Mouse (Mus musculus): ENCODE measurements around the gene Acot7. TPM values are rescaled to one million over a fixed set of nuclear protein-coding genes. Genes with fewer than 3 reads are reported as not detected.

The Acot7 gene
- polyA plus RNA-seq, 1 experiment from 2014 or later = 63.4 TPM

DNA sequence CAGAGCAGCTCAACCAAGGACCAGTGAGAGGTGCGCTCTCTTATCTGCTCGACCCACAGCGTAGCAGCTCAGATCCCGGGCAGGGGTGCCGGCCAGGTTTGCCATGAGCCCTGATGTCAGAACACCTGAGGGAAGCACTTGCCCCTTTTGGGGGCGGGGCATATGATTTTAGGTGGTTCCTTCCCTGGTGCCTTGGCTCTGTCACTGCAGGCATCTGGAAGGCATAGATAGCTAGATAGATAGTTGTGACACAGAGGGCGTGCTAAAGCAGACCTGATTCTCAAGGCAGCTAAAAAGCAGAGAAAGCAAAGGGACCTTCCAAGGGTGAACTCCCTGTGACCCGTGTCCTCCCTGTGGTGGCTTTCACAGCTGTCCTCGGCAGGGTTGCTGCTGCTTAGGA, 85.2 kb downstream of the Acot7 start:
- H3K4me3 ChIP-seq (ENCODE audit: low read depth, low read length) = no peak overlapping the region
- WGBS = 56% methylated on average over 9 of the region's 9 CpGs
- no peaks in the 10 kb centered on the region for H3K36me3 ChIP-seq (ENCODE audit: insufficient read depth, low read length)
- H3K27ac ChIP-seq (ENCODE audit: low read length) = no peak overlapping the region
- H3K27me3 ChIP-seq (replicated peaks; ENCODE audit: insufficient read depth, low read length) = no peaks in the 10 kb centered on the region
- no peak for TF ChIP-seq CTCF (IDR thresholded peaks at IDR 0.05)
- ATAC-seq (no peak), DNase-seq (ENCODE audit: low spot score) (no peak)
- no peak overlapping the region for H3K9ac ChIP-seq (replicated peaks; ENCODE audit: low read depth)
- H3K9me3 ChIP-seq (ENCODE audit: low read length) = no peaks in the 10 kb centered on the region
- peaks cover 4% of the 10 kb centered on the region; the same call in 1 of the 2 replicates for H3K4me1 ChIP-seq (ENCODE audit: insufficient read depth, low read depth, low read length)
- H3K4me2 ChIP-seq (replicated peaks; ENCODE audit: low read depth, low read length) = no peak overlapping the region

DNA sequence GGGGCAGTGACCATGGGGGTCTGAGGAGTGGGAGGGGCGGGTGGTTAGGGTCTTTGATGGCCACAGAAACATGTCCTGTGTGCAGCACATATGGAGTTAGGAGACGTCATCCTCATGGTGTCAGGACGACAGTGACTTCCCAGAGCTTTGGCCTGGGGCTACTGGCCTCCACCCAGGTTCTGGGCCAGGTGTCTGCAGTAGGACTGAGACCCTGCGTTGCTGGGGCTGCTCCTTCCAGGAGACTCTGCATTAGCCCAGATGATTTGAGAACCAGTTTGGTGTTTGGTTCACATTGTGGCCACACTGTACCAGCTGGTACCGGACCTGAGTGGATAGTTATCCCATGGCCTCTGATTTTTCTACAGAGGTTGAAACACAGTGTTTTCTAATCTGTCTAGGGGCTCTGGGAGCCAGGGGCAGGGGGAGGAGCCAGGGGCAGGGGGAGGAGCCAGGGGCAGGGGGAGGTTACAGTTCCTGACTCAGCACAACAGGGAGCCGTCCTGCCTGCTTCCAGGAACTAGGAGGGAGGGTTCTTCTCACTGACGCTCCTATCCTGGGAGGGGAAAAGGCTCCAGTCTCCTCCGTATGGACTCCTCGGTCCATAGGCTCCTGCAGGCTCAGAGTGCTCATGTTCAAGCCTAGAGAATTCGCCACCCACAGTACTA, 85.7 kb downstream of the Acot7 start:
- Histone ChIP-seq H3K9ac (replicated peaks; ENCODE audit: low read depth) (no peak overlapping the region), H3K27me3 (replicated peaks; ENCODE audit: insufficient read depth, low read length) (no peaks in the 10 kb centered on the region), H3K4me2 (replicated peaks; ENCODE audit: low read depth, low read length) (no peak overlapping the region), H3K4me1 (ENCODE audit: insufficient read depth, low read depth, low read length) (peaks cover 4% of the 10 kb centered on the region; the same call in 1 of the 2 replicates), H3K27ac (ENCODE audit: low read length) (peak overlapping the region; percentile 33; the same call in 1 of the 2 replicates), H3K9me3 (ENCODE audit: low read length) (no peaks in the 10 kb centered on the region), H3K36me3 (ENCODE audit: insufficient read depth, low read length) (no peaks in the 10 kb centered on the region), H3K4me3 (ENCODE audit: low read depth, low read length) (no peak overlapping the region)
- WGBS = 38% methylated on average over 10 of the region's 10 CpGs
- ATAC-seq (peak; percentile 72), DNase-seq (ENCODE audit: low spot score) (peak; percentile 80)
- TF ChIP-seq EP300 (IDR thresholded peaks at IDR 0.05) = no peak
- no peak for TF ChIP-seq CTCF (IDR thresholded peaks at IDR 0.05)

DNA sequence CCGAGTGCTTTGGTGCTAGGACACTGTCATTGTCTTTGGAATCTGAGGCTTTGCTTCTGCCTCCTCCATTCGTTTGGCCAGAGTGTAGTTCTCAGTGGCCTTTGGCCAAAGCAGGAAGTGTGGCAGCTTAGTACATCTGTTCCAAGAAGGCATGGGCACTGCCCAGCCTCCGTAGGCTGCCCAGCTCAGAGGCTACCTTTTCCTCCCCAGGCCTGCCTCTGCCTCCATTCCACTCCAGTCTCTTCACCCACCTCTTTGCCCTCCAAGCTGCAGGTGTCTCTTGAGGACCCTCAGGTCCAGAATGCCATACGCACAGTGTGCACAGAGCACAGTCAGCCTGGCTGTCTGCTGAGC, 86.2 kb downstream of the Acot7 start:
- TF ChIP-seq CTCF (IDR thresholded peaks at IDR 0.05) (no peak), EP300 (IDR thresholded peaks at IDR 0.05) (no peak)
- Histone ChIP-seq H3K4me2 (replicated peaks; ENCODE audit: low read depth, low read length) (no peak overlapping the region), H3K27me3 (replicated peaks; ENCODE audit: insufficient read depth, low read length) (no peaks in the 10 kb centered on the region), H3K9me3 (ENCODE audit: low read length) (no peaks in the 10 kb centered on the region), H3K36me3 (ENCODE audit: insufficient read depth, low read length) (no peaks in the 10 kb centered on the region), H3K27ac (ENCODE audit: low read length) (peak overlapping the region; percentile 33; the same call in 1 of the 2 replicates), H3K9ac (replicated peaks; ENCODE audit: low read depth) (no peak overlapping the region), H3K4me1 (ENCODE audit: insufficient read depth, low read depth, low read length) (peaks cover 4% of the 10 kb centered on the region; the same call in 1 of the 2 replicates), H3K4me3 (ENCODE audit: low read depth, low read length) (no peak overlapping the region)
- WGBS = 39% methylated on average over 4 of the region's 4 CpGs
- ATAC-seq (0 out of 2 replicates have a peak, but pooled peaks have one; percentile 7), DNase-seq (ENCODE audit: low spot score) (no peak)

DNA sequence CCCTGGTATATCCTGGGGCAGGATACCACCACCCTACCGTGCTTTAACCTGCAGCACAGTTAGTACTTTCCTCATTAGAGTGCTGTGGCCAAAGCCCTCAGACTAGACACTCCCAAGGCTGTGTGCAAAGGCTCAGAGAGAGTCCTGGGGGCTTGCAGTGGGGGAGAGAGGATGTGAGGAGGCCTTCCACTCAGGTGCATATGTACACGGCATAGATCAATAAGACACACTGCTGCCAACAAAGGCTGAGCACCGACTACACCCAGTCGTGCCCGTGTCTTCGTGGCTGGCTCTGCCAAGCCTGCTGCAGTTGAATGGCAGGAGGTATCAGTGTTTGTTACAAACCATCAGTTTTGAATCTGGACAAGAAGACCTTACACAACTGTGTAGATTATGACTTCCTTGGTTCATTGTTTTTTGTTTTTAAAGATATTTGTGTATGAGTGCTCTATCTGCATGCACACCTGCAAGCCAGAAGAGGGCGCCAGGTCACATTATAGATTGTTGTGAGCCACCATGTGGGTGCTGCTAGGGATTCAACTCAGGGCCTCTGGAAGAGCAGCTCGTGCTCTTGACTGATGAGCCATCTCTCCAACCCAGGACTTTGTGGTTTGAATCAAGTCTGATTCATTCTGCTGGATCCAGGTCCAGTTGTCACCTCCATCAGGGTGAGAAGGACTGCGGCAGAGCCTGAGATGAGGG, 87.1 kb downstream of the Acot7 start:
- H3K4me1 ChIP-seq (ENCODE audit: insufficient read depth, low read depth, low read length) = peaks cover 4% of the 10 kb centered on the region; the same call in 1 of the 2 replicates
- H3K36me3 ChIP-seq (ENCODE audit: insufficient read depth, low read length) = no peaks in the 10 kb centered on the region
- TF ChIP-seq EP300 (IDR thresholded peaks at IDR 0.05) (no peak), CTCF (IDR thresholded peaks at IDR 0.05) (peak; percentile 54)
- H3K27me3 ChIP-seq (replicated peaks; ENCODE audit: insufficient read depth, low read length) = no peaks in the 10 kb centered on the region
- 94% methylated on average over 9 of the region's 9 CpGs for WGBS
- no peak overlapping the region for H3K4me3 ChIP-seq (ENCODE audit: low read depth, low read length)
- ATAC-seq = no peak
- H3K9ac ChIP-seq (replicated peaks; ENCODE audit: low read depth) = no peak overlapping the region
- no peaks in the 10 kb centered on the region for H3K9me3 ChIP-seq (ENCODE audit: low read length)
- H3K27ac ChIP-seq (ENCODE audit: low read length) = no peak overlapping the region
- no peak for DNase-seq (ENCODE audit: low spot score)
- H3K4me2 ChIP-seq (replicated peaks; ENCODE audit: low read depth, low read length) = no peak overlapping the region

DNA sequence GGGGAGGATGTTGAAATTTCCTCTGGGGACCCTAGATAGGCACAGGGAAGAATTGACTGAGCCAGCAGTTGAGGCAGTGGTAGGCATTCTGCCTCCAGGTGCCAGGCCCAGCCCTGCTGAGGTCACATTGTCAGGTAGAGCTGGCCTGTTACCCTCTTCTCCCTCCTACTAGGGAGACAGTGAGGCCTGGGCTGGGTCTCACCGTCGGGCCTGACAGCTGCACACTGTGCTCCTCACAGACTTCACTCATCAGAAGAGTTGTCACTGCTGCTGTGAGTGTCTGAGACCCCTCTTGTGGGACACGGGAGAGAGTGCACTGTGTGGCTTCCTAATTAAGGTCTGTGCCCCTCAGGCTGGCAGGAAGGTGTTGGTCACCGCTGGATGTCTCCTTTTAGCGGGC, 87.9 kb downstream of the Acot7 start:
- Histone ChIP-seq H3K27ac (ENCODE audit: low read length) (no peak overlapping the region), H3K36me3 (ENCODE audit: insufficient read depth, low read length) (no peaks in the 10 kb centered on the region), H3K27me3 (replicated peaks; ENCODE audit: insufficient read depth, low read length) (no peaks in the 10 kb centered on the region), H3K9ac (replicated peaks; ENCODE audit: low read depth) (no peak overlapping the region), H3K4me3 (ENCODE audit: low read depth, low read length) (no peak overlapping the region), H3K4me2 (replicated peaks; ENCODE audit: low read depth, low read length) (no peak overlapping the region), H3K9me3 (ENCODE audit: low read length) (no peaks in the 10 kb centered on the region), H3K4me1 (ENCODE audit: insufficient read depth, low read depth, low read length) (peaks cover 4% of the 10 kb centered on the region; the same call in 1 of the 2 replicates)
- ATAC-seq (no peak), DNase-seq (ENCODE audit: low spot score) (no peak)
- WGBS = 72% methylated on average over 5 of the region's 5 CpGs
- TF ChIP-seq EP300 (IDR thresholded peaks at IDR 0.05) = no peak
- TF ChIP-seq CTCF (IDR thresholded peaks at IDR 0.05) = no peak

DNA sequence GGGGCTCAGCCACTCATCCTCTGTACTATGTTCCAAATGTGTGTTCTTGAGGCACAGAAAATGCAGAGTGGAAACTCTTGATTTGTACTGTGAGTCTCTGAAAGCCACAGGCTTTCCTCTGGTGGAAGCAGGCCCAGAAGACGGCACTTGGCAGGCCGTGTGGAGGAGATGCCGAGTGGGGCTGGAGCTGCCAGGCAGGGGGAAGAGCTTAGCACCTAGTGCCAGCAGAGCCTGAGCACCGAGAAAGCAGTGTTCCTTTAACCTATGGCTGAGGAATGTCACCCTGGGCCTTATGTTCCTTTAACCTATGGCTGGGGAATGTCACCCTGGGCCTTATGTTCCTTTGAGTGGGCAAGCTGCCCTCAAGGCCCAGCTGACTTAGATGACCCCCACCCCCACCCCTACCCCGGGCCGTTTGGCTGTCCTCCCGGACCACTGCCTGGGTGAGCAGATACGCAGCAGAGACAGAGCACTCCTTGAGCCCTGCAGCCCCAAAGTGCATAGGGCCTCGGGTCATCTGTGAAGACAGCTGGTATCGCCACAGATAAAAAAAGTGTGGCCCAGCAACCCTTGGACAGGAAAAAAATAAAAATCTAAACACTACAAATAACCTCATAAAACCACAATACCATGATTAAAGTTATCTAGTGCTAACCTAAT, 88.4 kb downstream of the Acot7 start:
- no peaks in the 10 kb centered on the region for H3K36me3 ChIP-seq (ENCODE audit: insufficient read depth, low read length)
- peaks cover 4% of the 10 kb centered on the region; the same call in 1 of the 2 replicates for H3K4me1 ChIP-seq (ENCODE audit: insufficient read depth, low read depth, low read length)
- TF ChIP-seq CTCF (IDR thresholded peaks at IDR 0.05) = no peak
- TF ChIP-seq EP300 (IDR thresholded peaks at IDR 0.05) = no peak
- ATAC-seq (no peak), DNase-seq (ENCODE audit: low spot score) (no peak)
- H3K9me3 ChIP-seq (ENCODE audit: low read length) = no peaks in the 10 kb centered on the region
- 40% methylated on average over 10 of the region's 10 CpGs for WGBS
- H3K4me2 ChIP-seq (replicated peaks; ENCODE audit: low read depth, low read length) = no peak overlapping the region
- no peak overlapping the region for H3K27ac ChIP-seq (ENCODE audit: low read length)
- H3K4me3 ChIP-seq (ENCODE audit: low read depth, low read length) = no peak overlapping the region
- no peak overlapping the region for H3K9ac ChIP-seq (replicated peaks; ENCODE audit: low read depth)
- H3K27me3 ChIP-seq (replicated peaks; ENCODE audit: insufficient read depth, low read length) = no peaks in the 10 kb centered on the region
